Mouse (Mus musculus): ENCODE measurements around the gene Wbp1. TPM values are rescaled to one million over a fixed set of nuclear protein-coding genes. Genes with fewer than 3 reads are reported as not detected.

The Wbp1 gene
- total and polyA plus RNA-seq, 3 experiments: 19.3 to 27.5 (median 24.1) TPM

DNA sequence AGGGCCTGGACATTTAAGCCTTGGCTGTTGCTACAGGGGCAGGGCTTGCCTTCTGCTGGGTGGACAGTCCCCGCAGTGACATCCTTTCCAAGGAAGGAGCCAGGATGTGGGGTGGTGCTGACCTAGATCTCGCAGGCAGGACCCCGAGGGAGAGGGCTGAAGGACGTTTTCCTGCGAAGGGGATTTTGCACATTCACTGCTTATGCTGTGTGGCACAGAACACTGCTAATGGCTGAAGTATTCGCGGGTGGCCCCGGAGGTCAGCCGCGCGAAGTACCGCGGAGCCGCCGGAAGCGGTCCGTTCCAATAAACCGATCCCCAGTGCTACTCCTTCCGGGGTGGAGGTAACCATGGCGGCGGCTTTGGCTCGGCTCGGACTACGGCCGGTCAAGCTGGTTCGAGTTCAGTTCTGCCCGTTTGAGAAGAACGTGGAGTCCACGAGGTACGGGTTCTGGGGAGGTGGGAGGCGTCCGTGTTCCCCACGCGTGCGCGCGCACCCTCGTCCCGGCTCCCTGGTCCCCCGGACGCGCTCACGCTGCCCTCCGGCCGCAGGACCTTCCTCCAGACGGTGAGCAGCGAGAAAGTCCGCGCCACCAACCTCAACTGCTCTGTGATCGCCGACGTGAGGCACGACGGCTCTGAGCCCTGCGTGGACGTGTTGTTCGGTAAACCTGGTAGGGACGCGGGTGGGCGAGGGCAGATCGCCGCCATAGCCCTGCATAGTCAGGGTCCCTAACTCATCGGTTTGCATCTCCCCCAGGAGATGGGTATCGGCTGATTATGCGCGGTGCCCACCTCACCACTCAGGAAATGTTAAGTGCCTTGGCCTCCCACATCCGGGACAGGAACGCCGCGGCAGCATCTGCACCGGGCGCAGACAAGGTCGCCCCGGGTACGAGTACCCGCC, 12.3 kb downstream of the Wbp1 start, which contains the start of gene Mrpl53 (continued):
- no peak for TF ChIP-seq MAZ (IDR thresholded peaks at IDR 0.05; ENCODE audit: low read depth, low read length)
- TF ChIP-seq TCF12 (IDR thresholded peaks at IDR 0.05; ENCODE audit: low read depth, low read length): peak; percentile 82
- TF ChIP-seq NELFE (IDR thresholded peaks at IDR 0.05; ENCODE audit: low read depth, low read length): peak; percentile 91
- peak; percentile 94; the same call in 1 of the 2 replicates for TF ChIP-seq KAT2A (IDR thresholded peaks at IDR 0.05; ENCODE audit: insufficient replicate concordance, low read length)
- TF ChIP-seq SMC3 (IDR thresholded peaks at IDR 0.05; ENCODE audit: low read depth, low read length): no peak
- no peak for TF ChIP-seq E2F4 (IDR thresholded peaks at IDR 0.05; ENCODE audit: insufficient replicate concordance, low read depth, low read length)
- TF ChIP-seq MEF2A (IDR thresholded peaks at IDR 0.05; ENCODE audit: borderline replicate concordance, low read depth, low read length): peak; percentile 45; the same call in 1 of the 2 replicates
- no peak for TF ChIP-seq MAFK (IDR thresholded peaks at IDR 0.05; ENCODE audit: insufficient replicate concordance, low read length)
- TF ChIP-seq USF2 (conservative IDR thresholded peaks at IDR 0.05; ENCODE audit: low read depth, low read length): no peak
- no peak; the same call in 1 of the 2 replicates for TF ChIP-seq GABPA (IDR thresholded peaks at IDR 0.05; ENCODE audit: insufficient replicate concordance, low read depth, low read length)
- TF ChIP-seq HCFC1 (IDR thresholded peaks at IDR 0.05; ENCODE audit: low read depth, low read length): peak; percentile 95
- TF ChIP-seq BHLHE40 (IDR thresholded peaks at IDR 0.05; ENCODE audit: low read depth, low read length): no peak
- TF ChIP-seq ETS1 (conservative IDR thresholded peaks at IDR 0.05; ENCODE audit: low read depth, low read length): no peak
- TF ChIP-seq CHD1 (IDR thresholded peaks at IDR 0.05; ENCODE audit: low read depth, low read length): no peak
- no peak for TF ChIP-seq PAX5 (IDR thresholded peaks at IDR 0.05; ENCODE audit: low read length)
- peak; percentile 87 for TF ChIP-seq POLR2A (IDR thresholded peaks at IDR 0.05; ENCODE audit: low read depth, low read length)
- TF ChIP-seq ZKSCAN1 (IDR thresholded peaks at IDR 0.05; ENCODE audit: borderline replicate concordance, low read depth, low read length): no peak
- TF ChIP-seq EP300 (IDR thresholded peaks at IDR 0.05; ENCODE audit: low read length): no peak
- TF ChIP-seq TBP (conservative IDR thresholded peaks at IDR 0.05; ENCODE audit: low read depth, low read length): peak; percentile 82
- peak; percentile 93 for TF ChIP-seq CHD2 (IDR thresholded peaks at IDR 0.05; ENCODE audit: low read length)
- peak; percentile 78; the same call in 1 of the 2 replicates for TF ChIP-seq POLR2AphosphoS2 (IDR thresholded peaks at IDR 0.05; ENCODE audit: low read depth, low read length)
- TF ChIP-seq MAX (IDR thresholded peaks at IDR 0.05; ENCODE audit: low read length): 0 out of 2 replicates have a peak, but pooled peaks have one; percentile 14
